Mouse (Mus musculus): ENCODE data around the gene Ypel2.
"Not testable (repeated sequence)": the region's sequence is repeated elsewhere in the genome, so short reads cannot be mapped to it uniquely, and the experiment has no call there.

Gene Ypel2

GRCm38 (mm10) chr11:86993041-86994037, at the start of gene Ypel2:
Gene Ypel2 (minus strand): TSS chr11:86993707.
- peak; percentile 83 to 89 for DNase-seq (ENCODE audit: low spot score in 2 of 2)

GRCm38 (mm10) chr11:87043052-87043451, 49.5 kb upstream of the Ypel2 start:
- DNase-seq (ENCODE audit: low spot score in 2 of 2) = no peak

GRCm38 (mm10) chr11:87039307-87039963, 45.9 kb upstream of the Ypel2 start:
- DNase-seq (ENCODE audit: low spot score in 2 of 2) = no peak

GRCm38 (mm10) chr11:87036180-87036579, 42.7 kb upstream of the Ypel2 start:
- no peak for DNase-seq (ENCODE audit: low spot score in 2 of 2)

- DNase-seq (ENCODE audit: low spot score in 2 of 2) = no peak
These were observed 34.7 kb upstream of the Ypel2 start for GRCm38 (mm10) chr11:87028212-87028611.

- no peak for DNase-seq (ENCODE audit: low spot score in 2 of 2)
These were observed 32.8 kb upstream of the Ypel2 start for GRCm38 (mm10) chr11:87026096-87026875.

- no peak for DNase-seq (ENCODE audit: low spot score in 2 of 2)
These were observed 31.8 kb upstream of the Ypel2 start for GRCm38 (mm10) chr11:87025351-87025750.

GRCm38 (mm10) chr11:87023240-87023639, 29.7 kb upstream of the Ypel2 start:
- DNase-seq (ENCODE audit: low spot score in 2 of 2) = not testable (repeated sequence)

- no peak for DNase-seq (ENCODE audit: low spot score in 2 of 2)
These were observed 29.3 kb upstream of the Ypel2 start for GRCm38 (mm10) chr11:87022765-87023164.

GRCm38 (mm10) chr11:87021551-87021950, 28.0 kb upstream of the Ypel2 start:
- DNase-seq (ENCODE audit: low spot score in 2 of 2) = no peak

GRCm38 (mm10) chr11:87020449-87020848, 26.9 kb upstream of the Ypel2 start:
- DNase-seq (ENCODE audit: low spot score in 2 of 2) = no peak

GRCm38 (mm10) chr11:87019431-87019830, 25.9 kb upstream of the Ypel2 start:
- no peak for DNase-seq (ENCODE audit: low spot score in 2 of 2)

GRCm38 (mm10) chr11:87018081-87018480, 24.6 kb upstream of the Ypel2 start:
- DNase-seq (ENCODE audit: low spot score in 2 of 2) = no peak

GRCm38 (mm10) chr11:87015691-87016090, 22.2 kb upstream of the Ypel2 start:
- DNase-seq (ENCODE audit: low spot score in 2 of 2) = no peak

- peak in 1 of 2 experiments; percentile 18 for DNase-seq (ENCODE audit: low spot score in 2 of 2)
These were observed 17.0 kb upstream of the Ypel2 start for GRCm38 (mm10) chr11:87010476-87010875.

- DNase-seq (ENCODE audit: low spot score in 2 of 2) = no peak
These were observed 13.9 kb upstream of the Ypel2 start for GRCm38 (mm10) chr11:87007371-87007770.

- no peak for DNase-seq (ENCODE audit: low spot score in 2 of 2)
These were observed 11.7 kb upstream of the Ypel2 start for GRCm38 (mm10) chr11:87004960-87005755.

- no peak for DNase-seq (ENCODE audit: low spot score in 2 of 2)
These were observed 8.7 kb upstream of the Ypel2 start for GRCm38 (mm10) chr11:87002078-87002829.

- DNase-seq (ENCODE audit: low spot score in 2 of 2) = no peak
These were observed 7.7 kb upstream of the Ypel2 start for GRCm38 (mm10) chr11:87001217-87001616.

- no peak for DNase-seq (ENCODE audit: low spot score in 2 of 2)
These were observed 2.8 kb upstream of the Ypel2 start for GRCm38 (mm10) chr11:86996266-86996665.
